Mouse (Mus musculus) CH12.LX (cell line): Measurements from ENCODE around the gene Wwp2.

Source experiments
- CHD2 ChIP-seq: IDR thresholded peaks from 2 replicates; pipeline ENCODE4 v1.6.1; 2011; ENCODE audit warnings: low read length, improper control_type of control experiment
- CTCF ChIP-seq, 2 experiments: IDR thresholded peaks in 1 of 2; conservative IDR thresholded peaks in 1 of 2; 2 replicates each; pipeline ENCODE4 v1.5.1; 2011 to 2012; ENCODE audit warnings: low read depth in 2 of 2, low read length in 2 of 2, improper control_type of control experiment in 1 of 2, inconsistent platforms in 1 of 2, mild to moderate bottlenecking in 1 of 2, moderate library complexity in 1 of 2
- E2F4 ChIP-seq: IDR thresholded peaks from 2 replicates; pipeline ENCODE4 v1.6.1; 2011; ENCODE audit warnings: low read depth, low read length, improper control_type of control experiment; ENCODE audit not compliant: insufficient replicate concordance
- EP300 ChIP-seq: IDR thresholded peaks from 2 replicates; pipeline ENCODE4 v1.6.1; 2011; ENCODE audit warnings: low read length, improper control_type of control experiment
- MYC ChIP-seq: IDR thresholded peaks from 2 replicates; pipeline ENCODE4 v1.6.1; 2011; ENCODE audit warnings: low read depth, mild to moderate bottlenecking, improper control_type of control experiment, low read length
- POLR2A ChIP-seq: IDR thresholded peaks from 2 replicates; pipeline ENCODE4 v1.6.1; 2011; ENCODE audit warnings: low read depth, mild to moderate bottlenecking, improper control_type of control experiment, low read length
- TCF12 ChIP-seq: IDR thresholded peaks from 2 replicates; pipeline ENCODE4 v1.6.1; 2014; ENCODE audit warnings: low read depth, mild to moderate bottlenecking, inconsistent platforms, low read length, improper control_type of control experiment
- ZKSCAN1 ChIP-seq: IDR thresholded peaks from 2 replicates; pipeline ENCODE4 v1.6.1; 2012; ENCODE audit warnings: low read depth, inconsistent platforms, low read length, improper control_type of control experiment, borderline replicate concordance

DNA sequence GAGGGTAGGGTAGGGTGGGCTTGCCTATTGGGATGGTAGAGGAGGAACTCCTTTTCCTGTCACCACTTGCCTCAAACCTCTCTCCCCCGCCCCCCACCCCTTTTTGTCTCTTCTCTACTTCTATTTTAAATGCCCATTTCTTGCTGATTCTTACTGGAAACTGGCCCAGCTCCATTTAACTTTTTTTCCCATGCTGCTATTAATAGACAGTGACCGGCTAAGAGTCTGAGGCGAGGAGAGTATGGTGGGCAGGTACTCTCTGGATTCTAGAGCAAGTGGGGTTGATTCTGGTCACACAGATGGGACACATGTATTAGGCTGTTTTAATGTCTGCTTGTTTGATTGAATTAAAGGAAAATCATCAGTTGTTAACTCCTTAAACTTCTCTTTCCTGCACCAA is 63.4 kb downstream of the Wwp2 start:
- TF ChIP-seq MYC (no peak), CHD2 (no peak), CTCF (conservative IDR thresholded peaks at IDR 0.05 in 1 of 2, IDR thresholded peaks at IDR 0.05 in 1 of 2; ENCODE audit: low read depth in 2 of 2, low read length in 2 of 2) (no peak), TCF12 (no peak), E2F4 (no peak), POLR2A (no peak), EP300 (no peak), ZKSCAN1 (no peak)
